Mouse (Mus musculus) CH12.LX (cell line): ENCODE data around the gene Plce1.

Experiments
- CTCF ChIP-seq, 2 experiments: IDR thresholded peaks in 1 of 2; conservative IDR thresholded peaks in 1 of 2; 2 replicates each; pipeline ENCODE4 v1.5.1; 2011 to 2012; ENCODE audit warnings: low read depth in 2 of 2, low read length in 2 of 2, improper control_type of control experiment in 1 of 2, inconsistent platforms in 1 of 2, mild to moderate bottlenecking in 1 of 2, moderate library complexity in 1 of 2
- EP300 ChIP-seq: IDR thresholded peaks from 2 replicates; pipeline ENCODE4 v1.6.1; 2011; ENCODE audit warnings: low read length, improper control_type of control experiment
- JUND ChIP-seq: conservative IDR thresholded peaks from 2 replicates; pipeline ENCODE4 v1.6.1; 2011; ENCODE audit warnings: low read depth, low read length, improper control_type of control experiment
- MXI1 ChIP-seq: IDR thresholded peaks from 2 replicates; pipeline ENCODE4 v1.6.1; 2011; ENCODE audit warnings: mild to moderate bottlenecking, low read depth, low read length, improper control_type of control experiment
- POLR2A ChIP-seq: IDR thresholded peaks from 2 replicates; pipeline ENCODE4 v1.6.1; 2011; ENCODE audit warnings: low read depth, mild to moderate bottlenecking, improper control_type of control experiment, low read length
- TCF12 ChIP-seq: IDR thresholded peaks from 2 replicates; pipeline ENCODE4 v1.6.1; 2014; ENCODE audit warnings: low read depth, mild to moderate bottlenecking, inconsistent platforms, low read length, improper control_type of control experiment

- TF ChIP-seq POLR2A, result no peak
- no peak for TF ChIP-seq CTCF (conservative IDR thresholded peaks at IDR 0.05 in 1 of 2, IDR thresholded peaks at IDR 0.05 in 1 of 2; ENCODE audit: low read depth in 2 of 2, low read length in 2 of 2)
- TF ChIP-seq JUND, result no peak
- TF ChIP-seq EP300, result no peak
- TF ChIP-seq TCF12, result no peak
- TF ChIP-seq MXI1, result no peak
Measured at GRCm38 (mm10) chr19:38555399-38555798, 74.5 kb downstream of the Plce1 start.
